Mouse (Mus musculus) intestine, postnatal 0 days (tissue): ENCODE results near the gene Zbtb8b. TPM values are rescaled to one million over a fixed set of nuclear protein-coding genes. Genes with fewer than 3 reads are reported as not detected.

ENCODE experiments used
- ATAC-seq: fragments of 200-750 bp; cut with Nextera tagmentation; 2 replicates; pipeline ENCODE4 v1.8.0; 2017; ENCODE audit warnings: mild to moderate bottlenecking, moderate TSS enrichment, moderate library complexity
- H3K27ac ChIP-seq: fragments of 300-500 bp; sonication (generic); 2 replicates; pipeline ENCODE4 v1.5.1; 2014; ENCODE audit warnings: mild to moderate bottlenecking, low read depth, low read length, moderate library complexity
- H3K27me3 ChIP-seq: fragments of 300-500 bp; sonication (generic); replicated peaks from 2 replicates; pipeline ENCODE4 v1.6.1; 2014; ENCODE audit warnings: low read length, mixed read lengths; ENCODE audit not compliant: control insufficient read depth, insufficient read depth
- H3K36me3 ChIP-seq: fragments of 300-500 bp; sonication (generic); 2 replicates; pipeline ENCODE4 v1.6.1; 2014; ENCODE audit warnings: mild to moderate bottlenecking, moderate library complexity; ENCODE audit not compliant: control insufficient read depth, insufficient read depth
- H3K4me1 ChIP-seq: fragments of 300-500 bp; sonication (generic); replicated peaks from 2 replicates; pipeline ENCODE4 v1.6.1; 2014; ENCODE audit warnings: antibody characterized with exemption, low read length, mixed read lengths; ENCODE audit not compliant: control insufficient read depth, insufficient read depth
- H3K4me2 ChIP-seq: fragments of 300-500 bp; sonication (generic); replicated peaks from 2 replicates; pipeline ENCODE4 v1.6.1; 2014; ENCODE audit warnings: low read depth, mild to moderate bottlenecking, moderate library complexity
- H3K4me3 ChIP-seq: fragments of 300-500 bp; sonication (generic); 2 replicates; pipeline ENCODE4 v1.5.1; 2014; ENCODE audit warnings: low read depth, low read length
- H3K9ac ChIP-seq: fragments of 300-500 bp; sonication (generic); 2 replicates; pipeline ENCODE4 v1.6.1; 2014; ENCODE audit warnings: mild to moderate bottlenecking, low read depth, low read length
- H3K9me3 ChIP-seq: fragments of 300-500 bp; sonication (generic); 2 replicates; pipeline ENCODE4 v1.6.1; 2016; ENCODE audit warnings: mixed run types; ENCODE audit not compliant: control insufficient read depth
- CTCF ChIP-seq: sonication (generic); IDR thresholded peaks from 2 replicates; pipeline ENCODE4 v1.5.1; 2016; ENCODE audit warnings: low read depth, mild to moderate bottlenecking, control low read depth, antibody characterized with exemption, moderate library complexity
- WGBS: fragments of 180-500 bp; shearing (Covaris S2); extraction: QIAGEN DNeasy Blood & Tissue Kit; methylation state at CpG from one replicate; pipeline ENCODE4 v1.1.7; 2014; 5-methylcytosine and 5-hydroxymethylcytosine counted together
- polyA plus RNA-seq: library from polyadenylated mRNA; unstranded; fragments of >200 nt; fragmentation: Nextera tagmentation; extraction: Ambion mirVana; gene quantifications from 2 replicates; pipeline ENCODE4 v1.2.1, GENCODE M21; 2015

Zbtb8b gene
- polyA plus RNA-seq = 0.14 and 0.29 TPM in 2 replicates

GRCm38 (mm10) chr4:129440340-129441063, at the start of gene Zbtb8b:
Gene Zbtb8b, minus strand, starts transcription at chr4:129440853.
- H3K36me3 ChIP-seq = no peaks in the 10 kb centered on the region
- TF ChIP-seq CTCF = no peak
- ATAC-seq = peak; percentile 47
- no peak within 1 kb of the TSS for H3K27ac ChIP-seq
- H3K9me3 ChIP-seq = no peaks in the 10 kb centered on the region
- peak within 1 kb of the TSS; percentile 72 for H3K4me2 ChIP-seq
- WGBS = 2% methylated on average over 33 of the region's 33 CpGs
- no peak within 1 kb of the TSS for H3K9ac ChIP-seq
- peak within 1 kb of the TSS; percentile 38 for H3K4me3 ChIP-seq
- H3K27me3 ChIP-seq = peaks cover 19% of the 10 kb centered on the region
- H3K4me1 ChIP-seq = no peaks in the 10 kb centered on the region; the same call in 1 of the 2 replicates

GRCm38 (mm10) chr4:129481090-129481489, 40.4 kb upstream of the Zbtb8b start:
- Histone ChIP-seq H3K4me2 (no peak overlapping the region), H3K9ac (no peak overlapping the region), H3K9me3 (no peaks in the 10 kb centered on the region), H3K4me3 (no peak overlapping the region), H3K27me3 (no peaks in the 10 kb centered on the region), H3K27ac (no peak overlapping the region), H3K4me1 (no peaks in the 10 kb centered on the region), H3K36me3 (peaks cover 77% of the 10 kb centered on the region)
- WGBS = 89% methylated on average over 1 of the region's 1 CpGs
- no peak for ATAC-seq
- TF ChIP-seq CTCF = no peak

GRCm38 (mm10) chr4:129479863-129480262, 39.2 kb upstream of the Zbtb8b start:
- 74% methylated on average over 3 of the region's 3 CpGs for WGBS
- no peak overlapping the region for H3K9ac ChIP-seq
- no peaks in the 10 kb centered on the region for H3K4me1 ChIP-seq
- H3K4me2 ChIP-seq = no peak overlapping the region
- H3K36me3 ChIP-seq = peaks cover 76% of the 10 kb centered on the region
- no peaks in the 10 kb centered on the region for H3K27me3 ChIP-seq
- no peak overlapping the region for H3K4me3 ChIP-seq
- no peak overlapping the region for H3K27ac ChIP-seq
- no peaks in the 10 kb centered on the region for H3K9me3 ChIP-seq
- no peak for TF ChIP-seq CTCF
- ATAC-seq = no peak

GRCm38 (mm10) chr4:129476047-129476446, 35.4 kb upstream of the Zbtb8b start:
- Histone ChIP-seq H3K4me2 (no peak overlapping the region), H3K4me3 (no peak overlapping the region), H3K27ac (no peak overlapping the region), H3K27me3 (no peaks in the 10 kb centered on the region), H3K36me3 (peaks cover 79% of the 10 kb centered on the region), H3K4me1 (no peaks in the 10 kb centered on the region), H3K9ac (no peak overlapping the region), H3K9me3 (no peaks in the 10 kb centered on the region)
- no peak for ATAC-seq
- no peak for TF ChIP-seq CTCF
- WGBS = 88% methylated on average over 11 of the region's 11 CpGs

GRCm38 (mm10) chr4:129464286-129464815, 23.7 kb upstream of the Zbtb8b start:
- H3K9me3 ChIP-seq = no peaks in the 10 kb centered on the region
- no peak overlapping the region for H3K9ac ChIP-seq
- no peak overlapping the region for H3K4me2 ChIP-seq
- H3K27me3 ChIP-seq = no peaks in the 10 kb centered on the region
- no peak for TF ChIP-seq CTCF
- peak overlapping the region; percentile 28; the same call in 1 of the 2 replicates for H3K27ac ChIP-seq
- WGBS = 87% methylated on average over 4 of the region's 4 CpGs
- H3K4me1 ChIP-seq = 0 out of 2 replicates have a peak, but pooled peaks cover 3% of the 10 kb centered on the region
- no peak overlapping the region for H3K4me3 ChIP-seq
- no peak for ATAC-seq
- peaks cover 57% of the 10 kb centered on the region for H3K36me3 ChIP-seq

- Histone ChIP-seq H3K4me1 (0 out of 2 replicates have a peak, but pooled peaks cover 3% of the 10 kb centered on the region), H3K4me2 (0 out of 2 replicates have a peak overlapping the region, but pooled peaks have one; percentile 81), H3K27me3 (no peaks in the 10 kb centered on the region), H3K27ac (peak overlapping the region; percentile 28), H3K9ac (peak overlapping the region; percentile 3; the same call in 1 of the 2 replicates), H3K36me3 (peaks cover 48% of the 10 kb centered on the region), H3K4me3 (no peak overlapping the region), H3K9me3 (no peaks in the 10 kb centered on the region)
- WGBS = 80% methylated on average over 24 of the region's 24 CpGs
- TF ChIP-seq CTCF = no peak
- no peak for ATAC-seq
Observed at GRCm38 (mm10) chr4:129463097-129464059, 22.7 kb upstream of the Zbtb8b start.
